Mouse (Mus musculus) cerebellum, adult 11-12 months (tissue): Measurements from ENCODE around the gene 2210011C24Rik.

Experiments used
- DNase-seq: peaks from one replicate; pipeline ENCODE4 v3.0.0; 2022

The 2210011C24Rik gene

GRCm38 (mm10) chr8:84011705-84012498 lies at the start of gene 2210011C24Rik:
Gene 2210011C24Rik (minus strand): TSS chr8:84012171.
- peak; percentile 32 for DNase-seq

- DNase-seq: no peak
Observed at GRCm38 (mm10) chr8:84060245-84060644, 48.3 kb upstream of the 2210011C24Rik start.

- no peak for DNase-seq
Observed at GRCm38 (mm10) chr8:84059226-84059625, 47.3 kb upstream of the 2210011C24Rik start.

GRCm38 (mm10) chr8:84057827-84058226 lies 45.9 kb upstream of the 2210011C24Rik start:
- no peak for DNase-seq

GRCm38 (mm10) chr8:84053229-84053628 lies 41.3 kb upstream of the 2210011C24Rik start:
- DNase-seq: no peak

GRCm38 (mm10) chr8:84052746-84053145 lies 40.8 kb upstream of the 2210011C24Rik start:
- no peak for DNase-seq

GRCm38 (mm10) chr8:84048171-84048570 lies 36.2 kb upstream of the 2210011C24Rik start:
- DNase-seq: no peak

GRCm38 (mm10) chr8:84046505-84046904 lies 34.5 kb upstream of the 2210011C24Rik start:
- no peak for DNase-seq

GRCm38 (mm10) chr8:84044900-84045299 lies 32.9 kb upstream of the 2210011C24Rik start, which contains the start of gene Rln3:
Gene Rln3 (minus strand): TSS chr8:84045000.
- DNase-seq: no peak

GRCm38 (mm10) chr8:84044103-84044502 lies 32.1 kb upstream of the 2210011C24Rik start:
- no peak for DNase-seq

- no peak for DNase-seq
Observed at GRCm38 (mm10) chr8:84042948-84043342, 31.0 kb upstream of the 2210011C24Rik start.

- no peak for DNase-seq
Observed at GRCm38 (mm10) chr8:84042066-84042947, 30.3 kb upstream of the 2210011C24Rik start, which contains the start of gene Il27ra. Gene Il27ra (minus strand): TSS chr8:84042589.

GRCm38 (mm10) chr8:84039050-84039449 lies 27.1 kb upstream of the 2210011C24Rik start:
- peak; percentile 53 for DNase-seq

- DNase-seq: no peak
Observed at GRCm38 (mm10) chr8:84038015-84038414, 26.0 kb upstream of the 2210011C24Rik start.

- no peak for DNase-seq
Observed at GRCm38 (mm10) chr8:84032777-84033176, 20.8 kb upstream of the 2210011C24Rik start.

GRCm38 (mm10) chr8:84029272-84029671 lies 17.3 kb upstream of the 2210011C24Rik start:
- DNase-seq: no peak

GRCm38 (mm10) chr8:84027449-84027848 lies 15.5 kb upstream of the 2210011C24Rik start:
- DNase-seq: no peak

- DNase-seq: no peak
Observed at GRCm38 (mm10) chr8:84025863-84026262, 13.9 kb upstream of the 2210011C24Rik start.

- no peak for DNase-seq
Observed at GRCm38 (mm10) chr8:84024171-84024570, 12.2 kb upstream of the 2210011C24Rik start.

- no peak for DNase-seq
Observed at GRCm38 (mm10) chr8:84023631-84024030, 11.7 kb upstream of the 2210011C24Rik start.

- DNase-seq: no peak
Observed at GRCm38 (mm10) chr8:84023085-84023484, 11.1 kb upstream of the 2210011C24Rik start.

GRCm38 (mm10) chr8:84021569-84021968 lies 9.6 kb upstream of the 2210011C24Rik start:
- DNase-seq: no peak

- no peak for DNase-seq
Observed at GRCm38 (mm10) chr8:84021096-84021495, 9.1 kb upstream of the 2210011C24Rik start, which contains the start of gene Palm3. Gene Palm3 (plus strand): TSS chr8:84021471.
